Mouse (Mus musculus): Measurements from ENCODE around the gene Tbcb. TPM values are rescaled to one million over a fixed set of nuclear protein-coding genes. Genes with fewer than 3 reads are reported as not detected.

Gene Tbcb
- 124 and 126 TPM in 2 replicates for polyA plus RNA-seq (2014; fragmentation: Nextera tagmentation; extraction: Ambion mirVana)

DNA sequence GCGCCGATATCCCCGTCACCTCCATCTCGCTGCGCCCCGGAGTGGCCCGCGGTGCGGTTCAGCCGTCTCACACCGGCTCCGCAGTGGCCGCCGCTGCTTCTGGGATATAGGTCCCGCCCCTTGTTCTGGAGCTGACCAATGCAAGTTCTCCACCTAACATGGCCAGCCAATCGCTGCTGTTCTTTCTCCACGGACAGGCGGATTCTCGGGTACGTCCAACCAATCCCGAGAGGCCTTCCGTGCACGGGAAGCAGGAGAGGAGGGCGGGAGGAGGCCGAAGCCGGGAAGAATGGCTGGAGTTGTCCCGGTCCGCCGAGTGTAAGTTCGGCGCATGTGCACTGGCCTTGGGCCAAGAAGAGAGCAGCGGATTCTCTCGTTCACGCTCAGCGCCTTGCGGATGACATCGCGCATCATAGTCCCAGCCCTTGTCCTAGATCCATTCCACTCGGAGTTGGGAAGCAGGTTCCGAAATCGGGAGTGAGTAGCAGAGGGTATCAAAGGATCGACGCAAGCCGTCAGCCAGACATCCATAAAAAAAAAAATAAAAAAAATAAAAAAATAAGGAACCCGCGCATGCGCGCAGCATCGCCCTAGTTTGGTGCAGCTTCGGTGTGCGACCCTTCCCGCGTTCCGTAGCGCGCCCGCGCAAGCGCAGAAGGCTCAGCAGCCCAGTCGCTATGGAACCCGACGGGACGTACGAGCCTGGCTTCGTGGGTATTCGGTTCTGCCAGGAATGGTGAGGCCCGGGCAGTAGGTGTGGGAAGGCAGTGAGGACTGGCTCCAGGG is at the start of gene Tbcb, which contains the start of gene Polr2i:
Tbcb (minus strand) TSS at position 604 of the 786 bp plus-strand sequence.
Polr2i (plus strand) TSS at position 280 of the 786 bp plus-strand sequence.
- DNase-seq (ENCODE audit: low spot score): peak; percentile 91
- 0 out of 2 replicates have a peak, but pooled peaks cover under 1% of the 10 kb centered on the region for H3K36me3 ChIP-seq (ENCODE audit: control insufficient read depth, insufficient read depth, low read length)
- H3K4me3 ChIP-seq (ENCODE audit: low read depth, low read length): peak within 1 kb of the TSS; percentile 79

DNA sequence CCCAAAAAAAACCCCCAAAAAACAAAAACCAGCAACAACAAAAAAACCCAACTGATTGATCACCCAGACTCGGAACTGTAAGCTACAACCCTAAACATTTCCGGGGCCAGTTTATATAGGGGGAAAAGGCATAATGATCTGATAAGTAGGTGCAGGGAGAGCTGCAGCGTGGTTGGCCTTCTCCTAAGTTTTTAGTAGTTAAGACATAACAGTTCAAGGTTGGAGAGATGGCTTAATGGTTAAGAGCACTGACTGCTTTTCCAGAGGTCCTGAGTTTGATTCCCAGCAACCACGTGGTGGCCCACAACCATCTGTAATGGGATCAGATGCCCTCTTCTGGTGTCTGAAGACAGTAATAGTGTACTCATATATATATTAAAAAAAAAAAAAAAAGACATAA is 49.5 kb upstream of the Tbcb start:
- H3K4me2 ChIP-seq: no peak overlapping the region; the same call in 1 of the 2 replicates
- no peaks in the 10 kb centered on the region for H3K9me3 ChIP-seq (ENCODE audit: control insufficient read depth, low read length)
- H3K27me3 ChIP-seq (replicated peaks; ENCODE audit: control insufficient read depth, insufficient read depth, low read length): no peaks in the 10 kb centered on the region
- peaks cover 11% of the 10 kb centered on the region for H3K4me1 ChIP-seq (replicated peaks; ENCODE audit: control insufficient read depth, insufficient read depth, low read length)
- no peak for DNase-seq (ENCODE audit: low spot score)
- H3K9ac ChIP-seq (ENCODE audit: low read depth, low read length): no peak overlapping the region
- no peak overlapping the region for H3K4me3 ChIP-seq (ENCODE audit: low read depth, low read length)
- no peaks in the 10 kb centered on the region for H3K36me3 ChIP-seq (ENCODE audit: control insufficient read depth, insufficient read depth, low read length)
- no peak for ATAC-seq (replicated peaks; ENCODE audit: low FRiP score)
- no peak overlapping the region for H3K27ac ChIP-seq (ENCODE audit: low read depth, low read length)
- WGBS: 67% methylated on average over 4 of the region's 4 CpGs

More for the DNA sequence above, at the start of gene Tbcb, which contains the start of gene Polr2i:
- H3K9ac ChIP-seq (ENCODE audit: low read depth, low read length): peak within 1 kb of the TSS; percentile 81
- ATAC-seq (replicated peaks; ENCODE audit: low FRiP score): peak; percentile 89
- H3K4me1 ChIP-seq (replicated peaks; ENCODE audit: control insufficient read depth, insufficient read depth, low read length): peaks cover 5% of the 10 kb centered on the region
- H3K27ac ChIP-seq (ENCODE audit: low read depth, low read length): peak within 1 kb of the TSS; percentile 96
- no peaks in the 10 kb centered on the region for H3K9me3 ChIP-seq (ENCODE audit: control insufficient read depth, low read length)
- WGBS: under 1% methylated on average over 67 of the region's 67 CpGs
- H3K27me3 ChIP-seq (replicated peaks; ENCODE audit: control insufficient read depth, insufficient read depth, low read length): no peaks in the 10 kb centered on the region
- peak within 1 kb of the TSS; percentile 68 for H3K4me2 ChIP-seq

DNA sequence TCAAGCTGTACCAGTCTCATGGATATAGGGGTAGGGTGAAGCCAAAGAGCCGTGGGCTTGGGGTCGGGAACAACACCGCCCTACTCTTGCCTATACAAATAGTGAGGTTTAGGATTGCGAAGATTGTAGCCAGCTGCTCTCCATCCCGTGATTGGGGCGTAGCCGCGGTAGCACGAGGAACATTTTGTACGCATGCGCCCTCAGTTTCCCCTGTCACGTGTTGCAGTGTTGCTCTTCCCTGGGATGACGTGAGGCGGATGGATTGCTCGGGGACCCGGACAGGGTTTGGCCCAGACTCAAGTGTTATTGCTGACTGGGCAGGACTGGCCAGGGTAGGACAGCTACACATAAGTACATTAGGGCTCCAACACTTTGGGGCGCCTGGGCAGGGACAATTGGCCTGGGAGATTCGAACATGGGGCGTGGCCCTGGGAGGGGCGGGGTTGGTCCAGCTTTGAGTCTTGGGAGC is 48.6 kb upstream of the Tbcb start:
- Histone ChIP-seq H3K27me3 (replicated peaks; ENCODE audit: control insufficient read depth, insufficient read depth, low read length) (no peaks in the 10 kb centered on the region), H3K36me3 (ENCODE audit: control insufficient read depth, insufficient read depth, low read length) (no peaks in the 10 kb centered on the region), H3K4me1 (replicated peaks; ENCODE audit: control insufficient read depth, insufficient read depth, low read length) (peaks cover 11% of the 10 kb centered on the region), H3K9me3 (ENCODE audit: control insufficient read depth, low read length) (no peaks in the 10 kb centered on the region), H3K4me3 (ENCODE audit: low read depth, low read length) (peak overlapping the region; percentile 87), H3K4me2 (peak overlapping the region; percentile 99), H3K9ac (ENCODE audit: low read depth, low read length) (peak overlapping the region; percentile 64), H3K27ac (ENCODE audit: low read depth, low read length) (peak overlapping the region; percentile 98)
- under 1% methylated on average over 20 of the region's 20 CpGs for WGBS
- DNase-seq (ENCODE audit: low spot score) (peak; percentile 79), ATAC-seq (replicated peaks; ENCODE audit: low FRiP score) (peak; percentile 68)

DNA sequence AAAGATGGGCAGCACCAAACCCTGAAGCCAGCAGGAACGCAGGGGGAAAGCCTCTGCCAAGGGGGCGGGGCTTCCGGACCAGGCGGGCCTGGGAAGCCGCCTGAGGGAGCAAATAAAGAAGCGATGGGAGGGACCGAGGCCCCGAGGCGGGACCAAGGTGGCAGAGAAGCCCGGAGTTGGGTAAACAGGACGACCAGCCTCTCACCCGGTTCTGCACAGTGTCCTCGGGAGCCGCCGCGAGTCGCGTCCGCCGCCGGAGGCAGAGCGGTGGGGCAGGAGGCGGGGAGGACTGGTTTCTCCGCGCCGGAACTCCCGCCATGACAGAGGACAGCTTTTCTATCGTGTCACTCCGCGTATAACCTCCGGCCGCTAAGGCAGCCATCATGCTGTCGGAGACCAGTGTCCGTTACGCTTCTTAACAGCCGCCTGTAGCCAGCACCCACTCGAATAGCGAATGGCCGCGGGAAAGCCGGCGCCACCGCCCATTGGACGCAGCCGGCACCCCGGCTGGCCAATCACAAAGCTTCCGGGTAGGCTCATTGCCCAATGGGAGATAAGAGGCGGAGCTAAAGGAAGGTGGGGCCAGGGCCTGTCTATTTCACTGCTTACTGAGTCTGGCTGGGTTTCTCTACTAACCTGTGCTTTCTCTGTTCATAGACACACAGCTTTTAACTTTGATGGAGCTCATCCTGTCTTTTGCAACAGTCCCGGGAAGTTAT is 48.0 kb upstream of the Tbcb start, which contains the start of the genes Thap8 and Wdr62:
Thap8 (plus strand) TSS at position 144 of the 719 bp plus-strand sequence.
Wdr62 (minus strand) TSS at position 469 of the 719 bp plus-strand sequence.
- Histone ChIP-seq H3K36me3 (ENCODE audit: control insufficient read depth, insufficient read depth, low read length) (0 out of 2 replicates have a peak, but pooled peaks cover under 1% of the 10 kb centered on the region), H3K9ac (ENCODE audit: low read depth, low read length) (peak within 1 kb of the TSS; percentile 88), H3K27ac (ENCODE audit: low read depth, low read length) (peak within 1 kb of the TSS; percentile 98), H3K9me3 (ENCODE audit: control insufficient read depth, low read length) (no peaks in the 10 kb centered on the region), H3K4me3 (ENCODE audit: low read depth, low read length) (peak within 1 kb of the TSS; percentile 87), H3K4me1 (replicated peaks; ENCODE audit: control insufficient read depth, insufficient read depth, low read length) (peaks cover 11% of the 10 kb centered on the region), H3K27me3 (replicated peaks; ENCODE audit: control insufficient read depth, insufficient read depth, low read length) (no peaks in the 10 kb centered on the region), H3K4me2 (peak within 1 kb of the TSS; percentile 99)
- under 1% methylated on average over 48 of the region's 49 CpGs for WGBS
- peak; percentile 95 for ATAC-seq (replicated peaks; ENCODE audit: low FRiP score)
- DNase-seq (ENCODE audit: low spot score): peak; percentile 90

DNA sequence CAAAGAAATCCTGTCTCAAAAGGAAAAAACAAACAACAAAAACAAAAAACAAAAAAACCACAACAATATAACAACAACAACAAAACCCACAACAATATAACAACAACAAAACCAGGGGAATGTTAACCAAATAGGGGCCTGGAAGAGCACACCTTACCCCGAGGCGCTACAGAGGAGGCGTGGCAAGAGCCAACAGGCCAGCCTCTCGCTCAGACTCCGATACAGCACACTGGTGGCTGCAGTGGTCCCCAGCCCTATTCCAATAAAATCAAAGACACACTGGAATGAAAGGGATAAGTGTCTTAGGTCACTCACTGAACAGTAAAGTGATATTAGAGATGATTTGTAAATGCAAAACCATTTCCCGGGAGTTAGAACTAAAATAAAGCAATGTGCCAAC is 47.5 kb upstream of the Tbcb start:
- H3K27me3 ChIP-seq (replicated peaks; ENCODE audit: control insufficient read depth, insufficient read depth, low read length): no peaks in the 10 kb centered on the region
- H3K36me3 ChIP-seq (ENCODE audit: control insufficient read depth, insufficient read depth, low read length): 0 out of 2 replicates have a peak, but pooled peaks cover 2% of the 10 kb centered on the region
- H3K27ac ChIP-seq (ENCODE audit: low read depth, low read length): peak overlapping the region; percentile 98
- peak overlapping the region; percentile 99 for H3K4me2 ChIP-seq
- WGBS: 0% methylated on average over 6 of the region's 6 CpGs
- H3K4me1 ChIP-seq (replicated peaks; ENCODE audit: control insufficient read depth, insufficient read depth, low read length): peaks cover 11% of the 10 kb centered on the region
- peak overlapping the region; percentile 88 for H3K9ac ChIP-seq (ENCODE audit: low read depth, low read length)
- H3K4me3 ChIP-seq (ENCODE audit: low read depth, low read length): peak overlapping the region; percentile 87
- DNase-seq (ENCODE audit: low spot score) (no peak), ATAC-seq (replicated peaks; ENCODE audit: low FRiP score) (peak; percentile 45; the same call in 1 of the 2 replicates)
- H3K9me3 ChIP-seq (ENCODE audit: control insufficient read depth, low read length): no peaks in the 10 kb centered on the region

DNA sequence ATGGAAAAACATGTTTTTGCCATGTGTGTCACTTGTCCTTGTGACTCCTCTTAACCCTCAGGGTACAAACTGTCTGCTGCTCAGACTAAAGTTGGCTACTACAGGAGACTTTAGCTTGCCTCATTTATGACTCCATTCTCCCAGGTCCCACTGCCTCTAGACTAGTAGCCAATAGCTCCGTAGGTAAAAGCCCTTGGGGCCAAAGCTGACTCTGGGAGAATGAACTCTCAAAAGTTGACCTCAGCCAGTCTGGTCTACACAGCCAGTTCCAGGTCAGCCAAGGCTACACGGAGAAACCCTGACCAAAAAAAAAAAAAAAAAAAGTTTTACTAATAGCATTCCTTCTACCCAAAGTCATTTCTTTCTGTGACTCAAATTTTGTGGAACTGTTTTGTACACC is 46.8 kb upstream of the Tbcb start:
- DNase-seq (ENCODE audit: low spot score): no peak
- H3K4me1 ChIP-seq (replicated peaks; ENCODE audit: control insufficient read depth, insufficient read depth, low read length): peaks cover 11% of the 10 kb centered on the region
- ATAC-seq (replicated peaks; ENCODE audit: low FRiP score): no peak
- no peaks in the 10 kb centered on the region for H3K27me3 ChIP-seq (replicated peaks; ENCODE audit: control insufficient read depth, insufficient read depth, low read length)
- 53% methylated on average over 2 of the region's 2 CpGs for WGBS
- peak overlapping the region; percentile 88; the same call in 1 of the 2 replicates for H3K9ac ChIP-seq (ENCODE audit: low read depth, low read length)
- 0 out of 2 replicates have a peak, but pooled peaks cover 2% of the 10 kb centered on the region for H3K36me3 ChIP-seq (ENCODE audit: control insufficient read depth, insufficient read depth, low read length)
- H3K4me2 ChIP-seq: peak overlapping the region; percentile 99
- H3K4me3 ChIP-seq (ENCODE audit: low read depth, low read length): peak overlapping the region; percentile 87
- no peaks in the 10 kb centered on the region for H3K9me3 ChIP-seq (ENCODE audit: control insufficient read depth, low read length)
- H3K27ac ChIP-seq (ENCODE audit: low read depth, low read length): no peak overlapping the region

DNA sequence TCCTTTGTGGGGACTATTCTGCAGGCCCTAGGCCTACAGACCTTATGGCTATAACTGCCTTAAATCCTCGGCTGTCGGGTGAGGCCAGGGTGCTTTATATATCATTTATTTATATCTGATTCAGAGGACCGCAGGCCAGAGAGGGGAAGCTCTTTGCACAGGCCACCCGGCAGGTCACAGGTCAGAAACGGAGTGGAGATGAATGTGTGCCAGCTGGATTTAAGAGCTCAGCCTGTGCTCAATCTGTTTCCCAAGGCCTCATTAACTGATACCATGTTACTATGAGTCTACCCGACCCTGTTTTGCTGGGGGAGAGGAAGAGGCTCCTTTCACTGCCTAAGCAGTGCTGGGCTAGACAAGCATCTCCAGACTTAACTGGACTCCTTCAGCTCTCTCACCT is 42.3 kb upstream of the Tbcb start:
- no peak overlapping the region for H3K27ac ChIP-seq (ENCODE audit: low read depth, low read length)
- no peak for DNase-seq (ENCODE audit: low spot score)
- ATAC-seq (replicated peaks; ENCODE audit: low FRiP score): no peak
- H3K27me3 ChIP-seq (replicated peaks; ENCODE audit: control insufficient read depth, insufficient read depth, low read length): no peaks in the 10 kb centered on the region
- no peaks in the 10 kb centered on the region for H3K9me3 ChIP-seq (ENCODE audit: control insufficient read depth, low read length)
- no peak overlapping the region for H3K9ac ChIP-seq (ENCODE audit: low read depth, low read length)
- whole genome bisulfite sequencing: 84% methylated on average over 6 of the region's 6 CpGs
- no peak overlapping the region for H3K4me3 ChIP-seq (ENCODE audit: low read depth, low read length)
- H3K36me3 ChIP-seq (ENCODE audit: control insufficient read depth, insufficient read depth, low read length): peaks cover 6% of the 10 kb centered on the region; the same call in 1 of the 2 replicates
- H3K4me2 ChIP-seq: no peak overlapping the region
- H3K4me1 ChIP-seq (replicated peaks; ENCODE audit: control insufficient read depth, insufficient read depth, low read length): peaks cover 7% of the 10 kb centered on the region

DNA sequence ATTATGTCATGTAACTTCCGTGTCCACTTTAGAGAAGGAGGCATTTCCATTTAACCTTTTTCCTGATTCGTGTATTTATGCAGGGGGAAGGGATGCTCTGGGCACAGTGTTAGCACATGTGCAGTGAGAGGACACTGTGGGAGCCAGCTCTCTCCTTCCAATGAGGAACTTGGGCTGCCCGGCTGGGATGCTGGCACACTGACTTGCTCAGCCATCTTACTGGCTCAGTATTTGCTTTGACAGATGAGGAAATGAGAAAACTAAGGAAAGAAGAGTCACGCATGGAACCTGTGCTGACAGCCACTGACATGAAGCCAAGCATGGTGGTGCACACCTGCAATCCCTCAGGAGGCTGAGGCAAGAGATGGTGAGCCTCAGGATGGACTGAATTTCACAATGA is 37.6 kb upstream of the Tbcb start:
- no peaks in the 10 kb centered on the region for H3K27me3 ChIP-seq (replicated peaks; ENCODE audit: control insufficient read depth, insufficient read depth, low read length)
- no peak for DNase-seq (ENCODE audit: low spot score)
- no peaks in the 10 kb centered on the region for H3K4me1 ChIP-seq (replicated peaks; ENCODE audit: control insufficient read depth, insufficient read depth, low read length)
- no peak for ATAC-seq (replicated peaks; ENCODE audit: low FRiP score)
- peaks cover 4% of the 10 kb centered on the region; the same call in 1 of the 2 replicates for H3K36me3 ChIP-seq (ENCODE audit: control insufficient read depth, insufficient read depth, low read length)
- H3K9me3 ChIP-seq (ENCODE audit: control insufficient read depth, low read length): no peaks in the 10 kb centered on the region
- H3K27ac ChIP-seq (ENCODE audit: low read depth, low read length): no peak overlapping the region
- no peak overlapping the region for H3K4me3 ChIP-seq (ENCODE audit: low read depth, low read length)
- H3K9ac ChIP-seq (ENCODE audit: low read depth, low read length): no peak overlapping the region
- WGBS: 83% methylated on average over 4 of the region's 4 CpGs
- no peak overlapping the region for H3K4me2 ChIP-seq

Data from liver, embryonic 11.5 days (tissue).